Mouse (Mus musculus): ENCODE results near the gene Gm10322.

Gene Gm10322

DNA sequence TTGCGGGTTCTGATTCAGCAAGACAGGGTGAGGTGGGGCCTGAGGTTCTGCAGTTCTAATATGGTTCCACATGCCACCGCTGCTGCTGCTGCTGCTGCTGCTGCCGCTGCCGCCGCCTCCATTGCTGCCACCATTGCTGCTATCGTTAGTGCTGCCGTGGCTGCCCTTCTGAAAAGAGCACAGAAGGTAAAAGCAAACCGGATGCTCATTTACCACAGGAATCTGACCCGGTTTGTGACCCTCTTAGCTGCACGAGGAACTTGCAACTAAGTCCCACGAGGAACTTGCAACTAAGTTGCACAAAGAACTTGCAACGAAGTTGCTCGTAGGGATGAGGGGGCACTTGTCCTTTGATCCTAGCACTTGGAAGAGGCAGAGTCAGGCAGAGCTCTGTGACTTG lies 40.9 kb downstream of the Gm10322 start:
- no peak for DNase-seq (ENCODE audit: low spot score)

DNA sequence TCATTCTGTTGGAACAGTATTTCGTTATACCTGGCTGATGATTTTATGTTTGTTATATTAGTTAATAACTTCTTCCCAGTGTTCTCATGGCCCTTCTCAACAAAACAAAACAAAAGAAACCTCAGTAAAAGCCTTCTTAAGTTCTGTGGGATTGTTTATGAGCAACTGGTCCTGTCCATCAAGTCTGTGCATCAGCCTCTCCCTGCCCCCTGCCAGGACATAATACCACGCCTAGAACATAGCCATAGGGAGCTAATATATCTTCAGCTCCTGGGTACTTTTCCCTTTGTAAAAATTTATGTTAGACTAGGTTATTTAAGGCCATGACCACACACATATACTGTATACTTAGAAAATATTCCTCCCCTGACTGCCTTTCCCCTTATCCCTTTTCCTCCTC lies 48.9 kb downstream of the Gm10322 start:
- no peak for DNase-seq (ENCODE audit: low spot score)

DNA sequence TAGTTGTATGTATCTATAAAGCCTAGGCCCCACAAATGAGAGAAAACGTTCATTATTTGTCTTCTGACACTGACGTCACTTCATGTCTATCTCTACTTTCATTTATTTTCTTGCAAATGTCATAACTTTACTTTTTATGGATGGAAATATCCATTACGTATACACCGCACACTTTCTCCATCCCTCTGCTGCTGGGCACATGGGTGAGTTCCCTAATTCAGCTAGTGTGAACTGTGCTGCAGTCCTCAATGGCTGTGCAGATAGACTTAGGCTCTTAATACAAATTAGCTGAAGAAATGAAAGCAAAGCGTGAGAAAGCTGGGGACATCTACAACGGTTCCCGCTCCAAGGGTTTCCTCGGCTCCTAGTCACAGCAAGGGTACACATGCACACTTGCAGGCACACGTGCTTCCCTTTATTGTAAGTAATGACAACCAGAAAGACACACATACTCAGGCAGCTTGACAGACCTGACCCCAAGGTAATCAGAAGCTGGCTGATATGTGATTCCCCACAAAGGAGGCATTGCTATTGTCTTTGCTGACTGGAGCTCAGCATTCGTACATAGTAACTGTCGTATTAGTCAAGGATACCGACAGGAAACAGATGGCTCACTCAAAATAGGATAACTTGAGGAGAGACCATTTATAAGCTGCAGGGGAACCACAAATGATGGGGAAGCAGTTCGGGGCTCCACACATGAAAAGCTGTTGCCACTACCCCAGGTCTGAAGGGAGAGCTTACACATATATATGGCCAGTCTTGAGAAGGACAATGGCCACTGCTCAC lies 49.8 kb downstream of the Gm10322 start:
- DNase-seq (ENCODE audit: low spot score) = no peak

Data from ovary, postnatal 14 days (tissue).